Mouse (Mus musculus): Measurements from ENCODE around the gene Stat5b. TPM values are rescaled to one million over a fixed set of nuclear protein-coding genes. Genes with fewer than 3 reads are reported as not detected.
A peak's percentile ranks its signal among the peaks of the same experiment; 100 is the strongest.

Stat5b gene
- polyA plus RNA-seq, 1 experiment from 2014 or later: 31.4 TPM

GRCm38 (mm10) chr11:100735954-100736745 is 114.4 kb downstream of the Stat5b start:
- Histone ChIP-seq H3K4me1 (ENCODE audit: control insufficient read depth in 2 of 2, insufficient read depth in 2 of 2, low read length in 2 of 2) (peaks cover 10 to 17% of the 10 kb centered on the region in 2 experiments), H3K9ac (ENCODE audit: low read length) (peak overlapping the region; percentile 42; the same call in 1 of the 2 replicates), H3K4me3 (ENCODE audit: control insufficient read depth in 1 of 2, insufficient read depth in 1 of 2, low read depth in 1 of 2, low read length in 2 of 2) (peak overlapping the region; percentile 9 to 21; a peak in 2 of 4 replicates), H3K27me3 (ENCODE audit: control insufficient read depth, insufficient read depth, low read length) (no peaks in the 10 kb centered on the region), H3K36me3 (ENCODE audit: control insufficient read depth, insufficient read depth, low read length) (peaks cover 10% of the 10 kb centered on the region; the same call in 1 of the 2 replicates), H3K4me2 (ENCODE audit: low read length) (peak overlapping the region; percentile 83), H3K9me3 (ENCODE audit: control insufficient read depth, low read length) (no peaks in the 10 kb centered on the region), H3K27ac (replicated peaks in 1 of 2; ENCODE audit: control insufficient read depth in 1 of 2, insufficient read depth in 1 of 2, low read depth in 2 of 2, low read length in 2 of 2) (0 out of 4 replicates have a peak overlapping the region, but pooled peaks of 1 of the 2 experiments have one; percentile 0)
- ATAC-seq (ENCODE audit: insufficient number of reproducible peaks, insufficient read depth, low FRiP score, low read depth): no peak
- 57% methylated on average over 14 of the region's 14 CpGs for WGBS

- ATAC-seq (ENCODE audit: insufficient number of reproducible peaks, insufficient read depth, low FRiP score, low read depth): no peak
- 90% methylated on average over 9 of the region's 9 CpGs for WGBS
Measured at GRCm38 (mm10) chr11:100735134-100735865, 115.2 kb downstream of the Stat5b start.

More at GRCm38 (mm10) chr11:100735134-100735865, 115.2 kb downstream of the Stat5b start:
- Histone ChIP-seq H3K4me2 (ENCODE audit: low read length) (peak overlapping the region; percentile 83), H3K9ac (ENCODE audit: low read length) (peak overlapping the region; percentile 42; the same call in 1 of the 2 replicates), H3K36me3 (ENCODE audit: control insufficient read depth, insufficient read depth, low read length) (peaks cover 10% of the 10 kb centered on the region; the same call in 1 of the 2 replicates), H3K27me3 (ENCODE audit: control insufficient read depth, insufficient read depth, low read length) (no peaks in the 10 kb centered on the region), H3K9me3 (ENCODE audit: control insufficient read depth, low read length) (no peaks in the 10 kb centered on the region), H3K4me1 (ENCODE audit: control insufficient read depth in 2 of 2, insufficient read depth in 2 of 2, low read length in 2 of 2) (peaks cover 10 to 17% of the 10 kb centered on the region in 2 experiments), H3K27ac (replicated peaks in 1 of 2; ENCODE audit: control insufficient read depth in 1 of 2, insufficient read depth in 1 of 2, low read depth in 2 of 2, low read length in 2 of 2) (no peak overlapping the region), H3K4me3 (ENCODE audit: control insufficient read depth in 1 of 2, insufficient read depth in 1 of 2, low read depth in 1 of 2, low read length in 2 of 2) (peak overlapping the region in 1 of 2 experiments; percentile 9; a peak in 1 of 4 replicates)

Other genes starting within 250 kb of the Stat5b start
- gene Nkiras2, start 231.5 kb downstream of the Stat5b start, polyA plus RNA-seq (2014; fragmentation: Nextera tagmentation; extraction: Ambion mirVana): 76.6 and 81.1 TPM in 2 replicates
- gene Dnajc7, start 230.6 kb downstream of the Stat5b start, polyA plus RNA-seq (2014; fragmentation: Nextera tagmentation; extraction: Ambion mirVana): 66.4 and 69.6 TPM in 2 replicates
- gene Zfp385c, start 158.3 kb downstream of the Stat5b start, polyA plus RNA-seq (2014; fragmentation: Nextera tagmentation; extraction: Ambion mirVana): 0.26 and 0.35 TPM in 2 replicates
- 1.0 and 1.4 TPM in 2 replicates for gene Dhx58, start 146.5 kb downstream of the Stat5b start, polyA plus RNA-seq (2014; fragmentation: Nextera tagmentation; extraction: Ambion mirVana)
- 28.3 and 29.4 TPM in 2 replicates for gene Kat2a, start 138.3 kb downstream of the Stat5b start, polyA plus RNA-seq (2014; fragmentation: Nextera tagmentation; extraction: Ambion mirVana)
- gene Hspb9, start 136.9 kb downstream of the Stat5b start, polyA plus RNA-seq (2014; fragmentation: Nextera tagmentation; extraction: Ambion mirVana): not detected in 2 replicates
- 15.8 and 30.7 TPM in 2 replicates for gene Rab5c, start 112.5 kb downstream of the Stat5b start, polyA plus RNA-seq (2014; fragmentation: Nextera tagmentation; extraction: Ambion mirVana)
- gene Kcnh4, start 90.8 kb downstream of the Stat5b start, polyA plus RNA-seq (2014; fragmentation: Nextera tagmentation; extraction: Ambion mirVana): not detected in 2 replicates
- not detected in 2 replicates for gene Hcrt, start 87.8 kb downstream of the Stat5b start, polyA plus RNA-seq (2014; fragmentation: Nextera tagmentation; extraction: Ambion mirVana)
- gene Ghdc, start 79.8 kb downstream of the Stat5b start, polyA plus RNA-seq (2014; fragmentation: Nextera tagmentation; extraction: Ambion mirVana): 4.0 and 4.7 TPM in 2 replicates
- 5.6 and 6.4 TPM in 2 replicates for gene Stat5a, start 8.6 kb upstream of the Stat5b start, polyA plus RNA-seq (2014; fragmentation: Nextera tagmentation; extraction: Ambion mirVana)
- gene Stat3, start 88.8 kb upstream of the Stat5b start, polyA plus RNA-seq (2014; fragmentation: Nextera tagmentation; extraction: Ambion mirVana): 51.8 and 53.3 TPM in 2 replicates
- gene Cavin1, start 120.2 kb upstream of the Stat5b start, polyA plus RNA-seq (2014; fragmentation: Nextera tagmentation; extraction: Ambion mirVana): 200 and 204 TPM in 2 replicates
- gene Atp6v0a1, start 158.7 kb upstream of the Stat5b start, polyA plus RNA-seq (2014; fragmentation: Nextera tagmentation; extraction: Ambion mirVana): 54.8 and 57.2 TPM in 2 replicates
- 12.5 and 13.0 TPM in 2 replicates for gene Naglu, start 219.3 kb upstream of the Stat5b start, polyA plus RNA-seq (2014; fragmentation: Nextera tagmentation; extraction: Ambion mirVana)
- gene Hsd17b1, start 227.7 kb upstream of the Stat5b start, polyA plus RNA-seq (2014; fragmentation: Nextera tagmentation; extraction: Ambion mirVana): 0.30 TPM in 1 of 2 replicates, not detected in the other
- 27.4 and 31.4 TPM in 2 replicates for gene Coasy, start 231.8 kb upstream of the Stat5b start, polyA plus RNA-seq (2014; fragmentation: Nextera tagmentation; extraction: Ambion mirVana)
- gene Mlx, start 236.6 kb upstream of the Stat5b start, polyA plus RNA-seq (2014; fragmentation: Nextera tagmentation; extraction: Ambion mirVana): 32.4 and 35.7 TPM in 2 replicates
- 22.8 and 22.9 TPM in 2 replicates for gene Psmc3ip, start 244.7 kb upstream of the Stat5b start, polyA plus RNA-seq (2014; fragmentation: Nextera tagmentation; extraction: Ambion mirVana)

All from heart, embryonic 14.5 days (tissue).